Mouse (Mus musculus) heart, embryonic 13.5 days (tissue): ENCODE measurements at regions not wholly inside any gene's neighbourhood (a gene's known extent, or its start where the extent isn't known, plus 50 kb on each side); places are given as distances from the start of the nearest gene placed in this dataset.
A peak's percentile ranks its signal among the peaks of the same experiment; 100 is the strongest.

Experiments used
- ATAC-seq: fragments of 200-750 bp; cut with Nextera tagmentation; 2 replicates; pipeline ENCODE4 v1.8.0; 2017; ENCODE audit warnings: moderate TSS enrichment; ENCODE audit not compliant: insufficient number of reproducible peaks, low FRiP score, low TSS enrichment; ENCODE audit errors: extremely low read depth
- H3K27ac ChIP-seq: fragments of 300-500 bp; sonication (generic); replicated peaks from 2 replicates; pipeline ENCODE4 v1.5.1; 2015; ENCODE audit warnings: moderate library complexity, mild to moderate bottlenecking, inconsistent platforms
- H3K27me3 ChIP-seq: fragments of 300-500 bp; sonication (generic); replicated peaks from 2 replicates; pipeline ENCODE4 v1.6.1; 2015; ENCODE audit warnings: mild to moderate bottlenecking, inconsistent platforms
- H3K36me3 ChIP-seq: fragments of 300-500 bp; sonication (generic); 2 replicates; pipeline ENCODE4 v1.6.1; 2015; ENCODE audit warnings: mild to moderate bottlenecking, inconsistent platforms
- H3K4me1 ChIP-seq: fragments of 300-500 bp; sonication (generic); 2 replicates; pipeline ENCODE4 v1.6.1; 2015; ENCODE audit warnings: inconsistent platforms
- H3K4me2 ChIP-seq: fragments of 300-500 bp; sonication (generic); 2 replicates; pipeline ENCODE4 v1.6.1; 2015; ENCODE audit warnings: inconsistent platforms, mild to moderate bottlenecking, moderate library complexity
- H3K4me3 ChIP-seq: fragments of 300-500 bp; sonication (generic); 2 replicates; pipeline ENCODE4 v1.5.1; 2015; ENCODE audit warnings: moderate library complexity, mild to moderate bottlenecking, inconsistent platforms
- H3K9ac ChIP-seq: fragments of 300-500 bp; sonication (generic); 2 replicates; pipeline ENCODE4 v1.6.1; 2015; ENCODE audit warnings: inconsistent platforms, mild to moderate bottlenecking, moderate library complexity
- H3K9me3 ChIP-seq: fragments of 300-500 bp; sonication (generic); 2 replicates; pipeline ENCODE4 v1.6.1; 2016; ENCODE audit warnings: inconsistent platforms
- WGBS: fragments of 180-500 bp; shearing (Covaris S2); methylation state at CpG from one replicate; pipeline ENCODE4 v1.1.7; 2015; ENCODE audit warnings: mixed read lengths; 5-methylcytosine and 5-hydroxymethylcytosine counted together

DNA sequence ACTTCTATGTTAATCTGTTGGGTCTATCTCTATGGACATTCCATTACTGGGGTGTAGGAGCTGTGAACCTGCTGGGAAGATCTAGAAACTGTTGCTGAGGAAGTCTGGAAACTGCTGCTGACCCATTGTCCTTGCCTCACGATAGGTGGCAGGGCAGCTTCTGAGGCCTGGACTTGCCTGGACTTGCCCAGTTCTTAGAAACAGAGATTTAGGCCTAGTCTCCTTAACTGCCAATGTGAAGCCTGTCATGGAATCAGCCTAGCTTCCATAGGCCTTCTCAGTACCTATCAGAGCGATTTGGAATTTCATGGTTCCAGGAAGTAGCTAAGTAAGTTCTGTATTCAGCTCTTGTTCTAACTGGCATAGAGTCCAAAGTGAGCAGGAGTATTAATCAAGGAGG is 151.9 kb upstream of the Tgfbr2 start:
- H3K36me3 ChIP-seq: no peaks in the 10 kb centered on the region
- H3K27me3 ChIP-seq: no peaks in the 10 kb centered on the region
- H3K4me1 ChIP-seq: peaks cover 24% of the 10 kb centered on the region
- WGBS: 82% methylated on average over 2 of the region's 2 CpGs
- H3K9me3 ChIP-seq: no peaks in the 10 kb centered on the region
- H3K9ac ChIP-seq: no peak overlapping the region
- no peak overlapping the region for H3K27ac ChIP-seq
- H3K4me2 ChIP-seq: no peak overlapping the region
- ATAC-seq: no peak
- no peak overlapping the region for H3K4me3 ChIP-seq

DNA sequence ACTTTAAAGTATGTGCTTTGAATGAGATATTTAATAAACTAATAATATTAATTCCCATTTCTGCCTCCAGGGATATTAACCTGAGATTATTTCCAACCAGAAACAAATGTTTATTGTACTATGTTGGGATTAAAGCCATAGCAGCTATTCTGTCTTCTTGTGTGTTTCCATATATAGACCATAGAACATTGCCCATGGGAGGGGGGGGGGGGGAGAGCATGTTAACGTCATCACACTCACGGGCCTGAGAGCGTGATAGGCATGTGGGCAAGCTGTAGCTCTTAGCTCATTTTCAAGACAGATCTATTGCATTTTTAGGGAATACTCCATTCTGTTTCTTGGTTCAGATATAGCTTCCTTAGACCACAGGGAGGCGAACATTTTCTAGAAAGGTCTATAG is 149.8 kb upstream of the Tgfbr2 start:
- no peak overlapping the region for H3K4me3 ChIP-seq
- no peaks in the 10 kb centered on the region for H3K9me3 ChIP-seq
- H3K4me2 ChIP-seq: no peak overlapping the region
- no peaks in the 10 kb centered on the region for H3K27me3 ChIP-seq
- H3K9ac ChIP-seq: no peak overlapping the region
- 53% methylated on average over 4 of the region's 4 CpGs for WGBS
- peak overlapping the region; percentile 24; the same call in 1 of the 2 replicates for H3K27ac ChIP-seq
- no peaks in the 10 kb centered on the region for H3K36me3 ChIP-seq
- ATAC-seq: 0 out of 2 replicates have a peak, but pooled peaks have one; percentile 43
- peaks cover 28% of the 10 kb centered on the region for H3K4me1 ChIP-seq

DNA sequence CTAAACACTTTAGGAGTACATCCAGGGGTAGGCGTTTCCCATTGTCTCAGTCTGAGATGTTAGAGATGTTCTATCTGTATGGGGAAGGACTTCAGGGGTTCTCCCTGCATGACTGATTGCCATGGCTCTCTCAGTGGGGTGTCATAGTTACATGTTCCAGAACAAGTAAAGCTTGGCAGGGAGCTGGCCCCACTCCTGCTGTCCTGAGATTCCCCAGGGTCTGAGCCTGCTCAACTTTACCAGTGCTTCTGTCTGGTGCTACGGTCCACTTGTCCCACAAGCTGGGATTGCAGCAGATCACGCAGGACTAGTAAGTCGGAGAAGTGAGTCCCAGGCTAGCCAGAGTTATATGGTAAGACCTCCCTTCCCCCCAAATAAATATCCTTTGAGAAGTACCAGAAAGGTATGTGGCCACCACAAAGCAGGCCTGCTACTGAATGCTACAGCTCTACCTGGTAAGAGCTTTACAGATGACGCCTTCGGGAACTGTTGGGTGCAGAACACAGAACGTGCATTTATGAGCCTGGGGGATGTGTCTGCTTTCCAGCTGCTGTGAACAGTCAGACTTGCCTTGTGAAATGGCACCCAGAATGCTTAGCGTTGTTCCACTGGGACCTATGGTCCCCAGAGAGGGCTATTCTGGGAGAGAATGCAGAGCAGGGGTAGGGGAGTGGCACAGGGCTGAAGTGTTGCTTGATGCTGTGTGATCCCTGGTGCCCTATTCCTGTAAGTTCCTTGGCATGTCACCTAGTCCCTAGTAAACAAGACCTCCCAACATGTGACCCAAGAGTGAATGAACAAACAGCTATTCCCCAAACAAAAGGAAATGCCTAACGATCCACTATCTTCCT is 148.9 kb upstream of the Tgfbr2 start:
- ATAC-seq: no peak; the same call in 1 of the 2 replicates
- Histone ChIP-seq H3K4me3 (no peak overlapping the region), H3K4me1 (peaks cover 28% of the 10 kb centered on the region), H3K9ac (no peak overlapping the region), H3K27me3 (no peaks in the 10 kb centered on the region), H3K27ac (peak overlapping the region; percentile 24), H3K9me3 (no peaks in the 10 kb centered on the region), H3K36me3 (no peaks in the 10 kb centered on the region), H3K4me2 (no peak overlapping the region)
- WGBS: 63% methylated on average over 9 of the region's 9 CpGs

DNA sequence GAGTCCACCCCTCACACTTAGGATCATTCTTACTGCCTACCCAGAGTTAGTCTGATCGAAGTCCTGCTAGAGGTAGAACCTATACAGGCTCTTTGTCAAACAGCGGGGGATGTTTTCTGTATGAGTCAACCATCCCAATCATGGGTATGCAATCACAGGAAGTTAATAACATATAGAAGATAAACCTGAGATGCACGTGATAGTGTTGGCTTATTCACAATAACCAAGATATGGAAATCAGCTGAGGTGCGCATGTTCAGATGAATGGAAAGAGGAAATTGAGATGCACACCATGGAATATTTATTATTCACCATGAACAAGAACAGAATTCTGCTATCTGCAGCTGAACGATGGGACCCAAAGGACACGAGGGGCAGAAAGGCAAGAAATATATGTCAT is 146.7 kb upstream of the Tgfbr2 start:
- ATAC-seq: no peak
- 81% methylated on average over 6 of the region's 6 CpGs for WGBS
- no peaks in the 10 kb centered on the region for H3K27me3 ChIP-seq
- H3K9ac ChIP-seq: no peak overlapping the region
- no peak overlapping the region for H3K4me2 ChIP-seq
- H3K36me3 ChIP-seq: no peaks in the 10 kb centered on the region
- H3K4me3 ChIP-seq: no peak overlapping the region
- H3K9me3 ChIP-seq: no peaks in the 10 kb centered on the region
- H3K27ac ChIP-seq: no peak overlapping the region
- peaks cover 19% of the 10 kb centered on the region for H3K4me1 ChIP-seq

DNA sequence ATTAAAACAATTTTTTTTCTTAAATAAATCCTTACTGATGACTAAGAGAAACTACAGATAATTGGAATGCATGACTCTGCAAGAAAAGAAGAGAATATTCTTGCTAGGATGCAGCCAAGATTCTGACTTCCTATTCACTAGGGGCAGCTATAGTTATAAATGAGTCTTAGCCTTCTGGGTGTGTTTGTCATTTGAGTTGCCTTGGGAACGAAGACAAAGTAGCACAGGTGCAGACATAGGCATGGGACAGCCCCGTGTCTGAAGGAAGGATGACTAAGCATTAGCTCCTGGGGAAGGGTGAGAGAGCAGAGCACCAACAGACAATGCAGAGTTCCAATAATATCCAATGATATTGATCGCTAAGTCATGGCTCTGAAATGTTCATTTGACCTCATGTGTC is 144.3 kb upstream of the Tgfbr2 start:
- H3K4me2 ChIP-seq: no peak overlapping the region

DNA sequence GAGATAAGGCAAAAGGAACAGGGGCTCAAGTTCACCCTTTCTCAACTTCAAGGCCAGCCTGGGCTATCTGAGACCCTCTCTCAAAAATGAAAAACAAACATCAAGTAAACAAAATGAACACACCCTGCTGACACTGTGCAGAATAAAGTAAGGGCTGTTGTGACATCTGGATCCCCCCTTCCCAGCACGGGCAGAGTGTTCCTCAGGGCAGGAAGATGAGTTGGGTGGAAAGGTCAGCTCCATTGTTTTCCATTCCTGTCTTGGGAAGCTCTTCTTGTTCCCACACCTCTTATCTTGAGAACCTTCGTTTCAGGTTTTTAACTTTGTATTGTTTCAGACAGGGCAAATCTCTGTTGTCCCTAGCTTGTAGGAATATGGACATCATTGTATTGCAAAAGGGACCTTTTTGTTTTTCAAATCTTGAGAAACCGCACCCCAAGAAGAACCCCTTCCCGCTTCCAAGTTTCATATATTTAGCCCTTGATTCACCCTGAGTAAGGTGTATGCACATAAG is 141.5 kb upstream of the Tgfbr2 start:
- no peaks in the 10 kb centered on the region for H3K9me3 ChIP-seq
- 58% methylated on average over 4 of the region's 4 CpGs for WGBS

More for the DNA sequence above, 144.3 kb upstream of the Tgfbr2 start:
- no peak overlapping the region for H3K4me3 ChIP-seq
- 76% methylated on average over 3 of the region's 3 CpGs for WGBS
- no peak overlapping the region for H3K9ac ChIP-seq
- no peaks in the 10 kb centered on the region for H3K27me3 ChIP-seq
- no peaks in the 10 kb centered on the region for H3K9me3 ChIP-seq
- ATAC-seq: no peak
- H3K27ac ChIP-seq: no peak overlapping the region
- H3K4me1 ChIP-seq: peaks cover 17% of the 10 kb centered on the region
- no peaks in the 10 kb centered on the region for H3K36me3 ChIP-seq

DNA sequence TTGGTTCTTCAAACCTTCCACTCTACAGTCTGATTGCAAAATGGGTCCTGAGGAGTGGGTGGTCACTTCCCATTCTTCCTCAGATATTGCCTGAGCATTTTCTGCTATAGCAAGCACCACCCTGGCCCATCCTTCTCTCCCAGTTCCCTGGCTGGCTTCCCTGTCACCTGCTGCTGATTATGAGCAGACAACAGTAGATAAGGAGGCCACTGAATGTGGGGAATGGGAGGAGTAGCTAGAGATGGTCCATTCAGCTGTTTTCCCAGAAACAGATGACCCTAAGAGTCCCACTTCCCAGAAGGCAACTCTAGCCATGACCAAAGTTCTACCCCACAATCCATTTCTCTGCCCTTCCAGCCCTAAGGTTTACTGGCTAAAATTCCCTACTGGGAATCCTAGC is 139.6 kb upstream of the Tgfbr2 start:
- H3K9ac ChIP-seq: no peak overlapping the region
- H3K36me3 ChIP-seq: no peaks in the 10 kb centered on the region
- no peaks in the 10 kb centered on the region for H3K27me3 ChIP-seq
- H3K4me3 ChIP-seq: no peak overlapping the region
- peaks cover 13% of the 10 kb centered on the region for H3K4me1 ChIP-seq
- H3K9me3 ChIP-seq: no peaks in the 10 kb centered on the region
- H3K27ac ChIP-seq: 0 out of 2 replicates have a peak overlapping the region, but pooled peaks have one; percentile 15
- no peak overlapping the region for H3K4me2 ChIP-seq
- no peak for ATAC-seq

More for the DNA sequence above, 141.5 kb upstream of the Tgfbr2 start:
- no peaks in the 10 kb centered on the region for H3K27me3 ChIP-seq
- H3K4me3 ChIP-seq: no peak overlapping the region
- no peak for ATAC-seq
- peaks cover 15% of the 10 kb centered on the region for H3K4me1 ChIP-seq
- no peaks in the 10 kb centered on the region for H3K36me3 ChIP-seq
- H3K4me2 ChIP-seq: no peak overlapping the region
- H3K27ac ChIP-seq: no peak overlapping the region
- H3K9ac ChIP-seq: no peak overlapping the region

DNA sequence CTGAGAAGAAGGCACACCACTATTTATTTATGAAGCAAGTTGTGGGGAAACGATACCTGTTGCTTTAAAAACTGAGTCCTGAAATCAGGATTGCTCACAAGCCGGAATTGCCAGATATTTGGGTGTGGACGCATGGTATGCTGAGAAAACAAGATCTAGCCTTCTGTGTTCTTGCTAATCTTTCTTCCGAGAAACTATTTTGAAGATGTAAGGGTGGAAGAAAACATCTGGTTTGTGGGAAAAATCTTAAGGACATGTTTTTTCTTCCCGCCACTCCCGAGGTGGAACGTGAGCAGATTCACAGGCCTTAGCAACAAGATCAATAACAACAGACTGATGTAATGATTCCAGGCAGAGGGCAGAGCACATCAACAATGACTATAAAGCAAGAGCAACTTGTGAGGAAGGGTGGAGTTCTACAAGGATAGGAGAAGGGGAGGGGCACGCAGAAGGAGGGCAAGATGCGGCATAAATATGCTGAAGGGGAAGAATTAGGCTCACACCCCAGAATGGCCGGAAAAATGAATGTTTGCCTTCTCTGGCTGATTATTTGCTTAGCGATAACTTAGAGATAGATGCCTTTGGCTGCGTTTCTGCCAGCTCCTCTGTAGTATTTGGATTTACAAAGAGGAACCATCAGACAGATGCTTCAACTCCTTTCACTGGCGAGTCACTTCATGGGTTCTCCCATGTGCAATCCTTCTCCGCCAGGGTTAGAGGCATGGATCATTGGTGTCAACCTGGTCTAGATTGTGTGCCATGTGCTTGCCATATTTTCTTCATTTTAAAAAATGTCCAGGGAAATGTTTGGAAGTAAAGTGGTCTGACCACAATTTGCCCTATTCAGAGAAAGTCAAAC is 139.0 kb upstream of the Tgfbr2 start:
- H3K4me1 ChIP-seq: peaks cover 13% of the 10 kb centered on the region
- H3K36me3 ChIP-seq: no peaks in the 10 kb centered on the region
- H3K4me3 ChIP-seq: no peak overlapping the region
- H3K27ac ChIP-seq: 0 out of 2 replicates have a peak overlapping the region, but pooled peaks have one; percentile 24
- 54% methylated on average over 14 of the region's 14 CpGs for WGBS
- ATAC-seq: no peak
- H3K4me2 ChIP-seq: no peak overlapping the region
- no peaks in the 10 kb centered on the region for H3K9me3 ChIP-seq
- no peaks in the 10 kb centered on the region for H3K27me3 ChIP-seq
- H3K9ac ChIP-seq: no peak overlapping the region

DNA sequence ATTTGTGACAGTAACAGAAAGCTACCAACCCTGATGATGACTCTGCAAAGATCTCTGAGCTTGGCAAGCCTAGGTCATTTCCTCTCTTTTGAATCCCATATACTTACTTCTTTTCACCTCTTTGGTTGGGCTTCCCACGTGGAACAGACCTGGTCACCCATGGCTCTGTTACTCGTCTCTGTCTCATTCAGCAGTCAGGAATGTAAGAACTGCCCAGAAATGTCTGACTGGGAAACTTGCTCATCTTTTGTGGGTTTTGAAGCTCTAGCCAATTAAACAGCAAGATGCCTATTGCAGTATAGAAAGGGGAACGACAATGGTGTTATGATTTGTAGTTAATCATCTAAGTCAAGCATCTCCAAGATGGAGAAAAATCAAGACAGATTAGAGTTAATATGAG is 136.2 kb upstream of the Tgfbr2 start:
- no peak overlapping the region for H3K4me2 ChIP-seq
- no peak for ATAC-seq
- WGBS: 54% methylated on average over 3 of the region's 3 CpGs
- H3K4me1 ChIP-seq: peaks cover 13% of the 10 kb centered on the region
- no peaks in the 10 kb centered on the region; the same call in 1 of the 2 replicates for H3K9me3 ChIP-seq
- no peaks in the 10 kb centered on the region for H3K27me3 ChIP-seq
- H3K9ac ChIP-seq: no peak overlapping the region
- no peak overlapping the region for H3K4me3 ChIP-seq
- H3K36me3 ChIP-seq: no peaks in the 10 kb centered on the region
- H3K27ac ChIP-seq: no peak overlapping the region

DNA sequence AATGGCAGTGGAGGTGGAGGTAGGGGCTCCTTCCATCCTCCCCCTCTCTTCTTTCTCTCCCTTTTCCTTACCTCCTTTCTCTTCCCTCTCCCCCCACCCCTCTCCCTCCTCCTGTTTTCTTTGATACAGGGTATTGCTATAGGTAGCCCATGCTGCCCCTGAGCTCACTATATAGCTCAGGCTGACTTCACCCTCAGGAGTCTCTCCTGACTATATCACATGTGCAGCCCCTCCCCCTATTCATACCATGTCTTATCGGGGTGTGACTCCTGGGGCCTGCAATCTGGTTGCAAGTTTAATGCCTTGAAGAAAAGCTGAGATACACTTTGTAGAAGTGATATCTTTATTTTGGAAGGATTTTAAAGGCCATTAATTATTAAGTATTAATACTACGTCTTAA is 126.4 kb upstream of the Tgfbr2 start:
- no peak for ATAC-seq
- no peaks in the 10 kb centered on the region for H3K4me1 ChIP-seq
- no peak overlapping the region for H3K4me3 ChIP-seq
- no peaks in the 10 kb centered on the region for H3K36me3 ChIP-seq
- no peak overlapping the region for H3K4me2 ChIP-seq
- no peaks in the 10 kb centered on the region for H3K27me3 ChIP-seq
- H3K27ac ChIP-seq: no peak overlapping the region
- H3K9ac ChIP-seq: no peak overlapping the region
- no peaks in the 10 kb centered on the region for H3K9me3 ChIP-seq
- whole genome bisulfite sequencing: 73% methylated on average over 2 of the region's 2 CpGs

DNA sequence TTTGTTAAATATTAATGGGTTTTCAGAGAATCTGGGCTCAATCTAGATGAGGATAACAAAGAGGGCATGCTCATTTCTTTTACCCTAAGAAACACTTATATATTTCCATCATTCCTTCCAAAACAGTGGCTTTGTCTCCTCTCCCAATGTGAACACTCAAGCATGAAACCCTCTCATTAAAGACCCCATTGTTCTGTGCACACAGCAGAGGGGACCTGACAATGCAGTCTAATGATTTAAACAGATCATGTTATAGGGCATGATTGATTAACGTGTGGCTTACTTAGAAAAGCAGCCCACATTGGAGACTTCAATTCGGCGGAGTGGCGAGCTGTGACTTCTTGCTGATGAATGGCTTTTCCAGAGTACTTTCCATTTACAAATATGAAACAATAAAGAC is 123.6 kb upstream of the Tgfbr2 start:
- Histone ChIP-seq H3K4me3 (no peak overlapping the region), H3K36me3 (no peaks in the 10 kb centered on the region), H3K9ac (no peak overlapping the region), H3K27ac (no peak overlapping the region), H3K4me2 (no peak overlapping the region), H3K27me3 (no peaks in the 10 kb centered on the region), H3K4me1 (peaks cover 12% of the 10 kb centered on the region), H3K9me3 (no peaks in the 10 kb centered on the region)
- WGBS: 88% methylated on average over 4 of the region's 4 CpGs
- no peak for ATAC-seq
